Mouse (Mus musculus): ENCODE data around the gene Gm13941. TPM values are rescaled to one million over a fixed set of nuclear protein-coding genes. Genes with fewer than 3 reads are reported as not detected.

Gene Gm13941
- not detected for total RNA-seq (2021)
- long read RNA-seq, experiment 1 = 0 reads
- long read RNA-seq, experiment 2 = 0 reads

DNA sequence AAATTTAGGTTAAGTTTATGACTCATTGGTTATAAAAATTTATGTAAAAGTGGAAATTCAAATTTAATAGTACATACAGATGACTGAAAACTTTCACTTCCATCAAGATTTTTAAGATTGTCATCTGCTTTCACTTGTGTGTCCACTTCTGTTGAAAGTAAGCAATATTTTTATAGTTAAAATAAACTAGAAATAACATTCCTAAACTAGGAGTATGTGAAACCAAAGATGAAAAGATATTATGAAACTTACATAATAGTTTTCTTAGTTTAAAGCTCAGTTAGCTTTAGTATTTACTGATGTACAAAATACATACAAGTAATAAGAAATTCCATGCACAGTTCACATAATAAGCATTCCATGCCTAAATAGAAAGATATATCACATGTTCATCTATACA lies at the start of gene Gm13941:
Gm13941 (minus strand) TSS at position 101 of the 400 bp plus-strand sequence.
- no peak for DNase-seq

DNA sequence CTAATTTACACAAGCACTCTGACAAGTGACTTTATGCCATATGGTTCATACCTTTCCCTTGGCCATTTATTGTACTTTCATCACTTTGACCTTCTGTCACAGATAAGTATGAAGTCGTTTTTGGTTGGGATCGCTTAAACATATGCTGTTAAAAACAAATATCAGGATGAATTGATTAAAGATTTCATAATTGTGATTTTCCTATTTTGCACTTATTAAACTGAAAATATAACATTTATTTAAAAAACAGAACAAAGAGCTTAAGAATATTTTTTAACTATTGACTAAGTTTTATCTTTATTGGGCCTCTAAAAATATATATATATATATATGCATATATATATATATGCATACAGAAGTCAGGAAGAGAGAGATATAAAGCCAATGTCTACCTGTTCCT lies 47.1 kb upstream of the Gm13941 start, which contains the start of gene Gm15130:
Gm15130 (minus strand) TSS at position 101 of the 400 bp plus-strand sequence.
- DNase-seq = no peak

DNA sequence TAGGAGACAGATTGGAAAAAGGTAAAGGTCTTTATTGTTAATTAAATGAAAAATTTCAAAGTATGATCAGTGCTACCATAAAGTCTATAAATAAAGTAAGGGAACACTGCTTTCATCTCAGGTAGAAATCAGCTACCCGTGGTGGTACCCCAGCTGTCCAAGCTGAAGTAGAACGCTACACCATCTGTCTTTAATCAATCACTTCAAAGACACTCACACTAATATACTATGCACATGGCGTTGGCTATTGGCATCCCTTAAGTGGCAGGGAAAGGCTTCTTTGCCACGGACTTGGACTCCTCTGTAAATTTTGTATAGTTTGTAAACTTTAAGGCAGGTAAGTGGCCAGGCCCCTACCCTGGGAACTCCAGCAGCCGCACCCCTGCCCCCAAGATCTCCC lies 30.0 kb upstream of the Gm13941 start:
- DNase-seq = no peak

DNA sequence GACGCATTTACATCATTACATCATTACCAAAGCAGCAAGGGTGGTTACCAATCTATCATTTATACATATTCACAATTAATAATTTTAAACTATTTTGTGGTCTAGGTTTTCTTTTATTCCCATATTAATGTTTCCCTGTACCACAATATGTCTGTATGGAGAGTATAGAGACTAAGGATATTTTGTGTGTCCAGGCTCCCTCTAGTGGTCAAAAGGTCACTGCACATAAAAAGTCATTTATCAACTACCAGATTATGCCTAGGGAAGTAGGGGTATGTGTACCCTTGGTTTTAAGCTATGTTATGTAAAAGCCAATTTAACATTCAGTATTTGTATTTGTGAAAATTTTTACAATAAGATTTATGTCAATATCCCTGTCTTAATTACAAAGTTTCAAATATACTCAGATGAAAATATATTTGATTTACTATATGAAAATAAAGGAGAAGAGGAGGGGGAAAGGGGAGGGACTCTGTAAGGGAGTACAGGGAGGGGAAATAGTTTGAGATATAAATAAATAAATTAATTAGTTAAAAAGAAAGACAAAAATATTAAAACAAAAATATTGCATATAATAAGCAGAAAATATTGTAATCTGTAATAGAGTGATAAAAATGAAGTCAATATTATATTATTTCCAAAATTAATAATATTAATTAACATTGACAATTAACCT lies 47.1 kb downstream of the Gm13941 start:
- peak in 1 of 2 experiments; percentile 1 for DNase-seq

Other genes starting within 250 kb of the Gm13941 start
- under 1 TPM; 0.13 TPM for gene Ano3, start 155.1 kb downstream of the Gm13941 start, total RNA-seq (2021)
- gene Gm15130, start 47.0 kb upstream of the Gm13941 start, total RNA-seq (2021) = not detected
- gene 4930430A15Rik, start 123.6 kb upstream of the Gm13941 start, total RNA-seq (2021) = not detected
- gene Olfr1275, start 129.3 kb upstream of the Gm13941 start, total RNA-seq (2021) = not detected
- gene Olfr1276, start 148.5 kb upstream of the Gm13941 start, total RNA-seq (2021) = not detected
- gene Olfr1277, start 168.1 kb upstream of the Gm13941 start, total RNA-seq (2021) = not detected
- gene Olfr1278, start 184.2 kb upstream of the Gm13941 start, total RNA-seq (2021) = not detected
- gene Olfr1279, start 194.7 kb upstream of the Gm13941 start, total RNA-seq (2021) = not detected
- gene Olfr1280, start 208.0 kb upstream of the Gm13941 start, total RNA-seq (2021) = not detected
- not detected for gene Olfr1281, start 220.5 kb upstream of the Gm13941 start, total RNA-seq (2021)
- gene Olfr1282, start 230.1 kb upstream of the Gm13941 start, total RNA-seq (2021) = not detected

Data from adrenal gland, postnatal 36 days (tissue).